Mouse (Mus musculus): ENCODE data around the gene a. TPM values are rescaled to one million over a fixed set of nuclear protein-coding genes. Genes with fewer than 3 reads are reported as not detected.
A peak's percentile ranks its signal among the peaks of the same experiment; 100 is the strongest.

Gene a
- 3.8 TPM in 1 of 2 replicates, not detected in the other for polyA plus RNA-seq (2014; fragmentation: Nextera tagmentation; extraction: Ambion mirVana)

- peak within 1 kb of the TSS; percentile 98 for H3K4me3 ChIP-seq (replicated peaks; ENCODE audit: low read depth, low read length)
- peak within 1 kb of the TSS; percentile 88 for H3K9ac ChIP-seq (replicated peaks; ENCODE audit: low read length)
- no peaks in the 10 kb centered on the region for H3K27me3 ChIP-seq (ENCODE audit: control insufficient read depth, insufficient read depth, low read length)
- peaks cover 31% of the 10 kb centered on the region for H3K4me1 ChIP-seq (ENCODE audit: control insufficient read depth, insufficient read depth, low read length)
- ATAC-seq (ENCODE audit: low FRiP score, low TSS enrichment) (peak; percentile 95), DNase-seq (peak; percentile 98)
- H3K9me3 ChIP-seq (ENCODE audit: control insufficient read depth, low read length) = no peaks in the 10 kb centered on the region
- H3K27ac ChIP-seq (replicated peaks; ENCODE audit: low read depth, low read length) = peak within 1 kb of the TSS; percentile 99
- under 1% methylated on average over 82 of the region's 89 CpGs for WGBS
- peak within 1 kb of the TSS; percentile 69 for H3K4me2 ChIP-seq (ENCODE audit: low read length)
- no peaks in the 10 kb centered on the region for H3K36me3 ChIP-seq (ENCODE audit: control insufficient read depth, insufficient read depth, low read length)
Observed at GRCm38 (mm10) chr2:154790656-154791483, at the start of gene a, which contains the start of gene Raly. TSS of gene a (plus strand) at chr2:154791402. TSS of gene Raly (plus strand) at chr2:154791096.

- ATAC-seq (ENCODE audit: low FRiP score, low TSS enrichment) = no peak
- 76% methylated on average over 10 of the region's 10 CpGs for WGBS
- H3K4me3 ChIP-seq (replicated peaks; ENCODE audit: low read depth, low read length) = no peak overlapping the region
- H3K4me1 ChIP-seq (ENCODE audit: control insufficient read depth, insufficient read depth, low read length) = no peaks in the 10 kb centered on the region
- no peak overlapping the region for H3K27ac ChIP-seq (replicated peaks; ENCODE audit: low read depth, low read length)
- no peaks in the 10 kb centered on the region for H3K36me3 ChIP-seq (ENCODE audit: control insufficient read depth, insufficient read depth, low read length)
- no peak overlapping the region for H3K9ac ChIP-seq (replicated peaks; ENCODE audit: low read length)
- DNase-seq = no peak
- H3K27me3 ChIP-seq (ENCODE audit: control insufficient read depth, insufficient read depth, low read length) = no peaks in the 10 kb centered on the region
- H3K9me3 ChIP-seq (ENCODE audit: control insufficient read depth, low read length) = no peaks in the 10 kb centered on the region
- no peak overlapping the region for H3K4me2 ChIP-seq (ENCODE audit: low read length)
Observed at GRCm38 (mm10) chr2:154742911-154743819, 48.0 kb upstream of the a start.

DNA sequence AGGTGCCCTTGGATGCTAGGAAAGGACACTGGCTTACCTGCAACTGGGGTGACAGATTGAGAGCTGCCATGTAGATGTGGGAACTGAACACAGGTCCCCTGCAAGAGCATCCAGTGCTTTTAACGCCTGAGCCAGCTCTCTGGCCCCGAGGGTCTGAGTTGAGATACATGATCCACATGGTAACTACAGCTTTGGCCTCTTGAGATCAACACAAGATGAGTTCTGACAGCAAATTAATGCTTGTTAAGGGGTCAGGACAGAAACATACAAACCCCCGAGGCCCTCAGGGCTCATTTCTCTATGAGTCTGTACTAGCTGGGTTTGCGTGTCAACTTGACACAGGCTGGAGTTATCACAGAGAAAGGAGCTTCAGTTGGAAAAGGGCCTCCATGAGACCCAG lies 47.3 kb upstream of the a start:
- no peak for DNase-seq
- WGBS = 76% methylated on average over 4 of the region's 4 CpGs
- H3K9ac ChIP-seq (replicated peaks; ENCODE audit: low read length) = no peak overlapping the region
- no peaks in the 10 kb centered on the region for H3K27me3 ChIP-seq (ENCODE audit: control insufficient read depth, insufficient read depth, low read length)
- H3K36me3 ChIP-seq (ENCODE audit: control insufficient read depth, insufficient read depth, low read length) = no peaks in the 10 kb centered on the region
- no peak overlapping the region for H3K4me3 ChIP-seq (replicated peaks; ENCODE audit: low read depth, low read length)
- no peak for ATAC-seq (ENCODE audit: low FRiP score, low TSS enrichment)
- H3K9me3 ChIP-seq (ENCODE audit: control insufficient read depth, low read length) = no peaks in the 10 kb centered on the region
- H3K4me1 ChIP-seq (ENCODE audit: control insufficient read depth, insufficient read depth, low read length) = no peaks in the 10 kb centered on the region
- no peak overlapping the region for H3K27ac ChIP-seq (replicated peaks; ENCODE audit: low read depth, low read length)
- H3K4me2 ChIP-seq (ENCODE audit: low read length) = no peak overlapping the region

DNA sequence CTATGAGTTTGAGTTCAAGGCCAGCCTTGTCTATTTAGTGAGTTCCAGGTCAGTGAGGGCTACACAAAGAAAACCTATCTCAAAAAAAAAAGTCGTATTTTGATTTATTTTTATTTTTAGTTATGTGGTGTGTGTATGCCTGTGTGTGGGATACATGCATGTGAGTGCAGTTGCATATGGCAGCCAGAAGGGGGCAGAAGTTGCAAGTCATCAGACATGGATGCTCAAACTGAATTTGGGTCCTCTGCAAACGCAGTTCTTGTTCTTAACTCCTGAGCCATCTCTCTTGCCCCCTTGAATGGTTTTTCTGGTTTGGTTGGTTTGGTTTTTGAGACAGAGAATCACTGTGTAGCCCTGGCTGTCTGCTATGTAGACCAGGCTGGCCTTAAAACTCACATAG lies 42.8 kb upstream of the a start:
- no peak overlapping the region for H3K4me2 ChIP-seq (ENCODE audit: low read length)
- DNase-seq (no peak), ATAC-seq (ENCODE audit: low FRiP score, low TSS enrichment) (no peak)
- no peak overlapping the region for H3K4me3 ChIP-seq (replicated peaks; ENCODE audit: low read depth, low read length)
- no peak overlapping the region for H3K9ac ChIP-seq (replicated peaks; ENCODE audit: low read length)
- H3K4me1 ChIP-seq (ENCODE audit: control insufficient read depth, insufficient read depth, low read length) = 0 out of 2 replicates have a peak, but pooled peaks cover 6% of the 10 kb centered on the region
- no peaks in the 10 kb centered on the region for H3K9me3 ChIP-seq (ENCODE audit: control insufficient read depth, low read length)
- H3K27me3 ChIP-seq (ENCODE audit: control insufficient read depth, insufficient read depth, low read length) = no peaks in the 10 kb centered on the region
- no peaks in the 10 kb centered on the region for H3K36me3 ChIP-seq (ENCODE audit: control insufficient read depth, insufficient read depth, low read length)
- no peak overlapping the region for H3K27ac ChIP-seq (replicated peaks; ENCODE audit: low read depth, low read length)
- WGBS = 86% methylated on average over 2 of the region's 2 CpGs

DNA sequence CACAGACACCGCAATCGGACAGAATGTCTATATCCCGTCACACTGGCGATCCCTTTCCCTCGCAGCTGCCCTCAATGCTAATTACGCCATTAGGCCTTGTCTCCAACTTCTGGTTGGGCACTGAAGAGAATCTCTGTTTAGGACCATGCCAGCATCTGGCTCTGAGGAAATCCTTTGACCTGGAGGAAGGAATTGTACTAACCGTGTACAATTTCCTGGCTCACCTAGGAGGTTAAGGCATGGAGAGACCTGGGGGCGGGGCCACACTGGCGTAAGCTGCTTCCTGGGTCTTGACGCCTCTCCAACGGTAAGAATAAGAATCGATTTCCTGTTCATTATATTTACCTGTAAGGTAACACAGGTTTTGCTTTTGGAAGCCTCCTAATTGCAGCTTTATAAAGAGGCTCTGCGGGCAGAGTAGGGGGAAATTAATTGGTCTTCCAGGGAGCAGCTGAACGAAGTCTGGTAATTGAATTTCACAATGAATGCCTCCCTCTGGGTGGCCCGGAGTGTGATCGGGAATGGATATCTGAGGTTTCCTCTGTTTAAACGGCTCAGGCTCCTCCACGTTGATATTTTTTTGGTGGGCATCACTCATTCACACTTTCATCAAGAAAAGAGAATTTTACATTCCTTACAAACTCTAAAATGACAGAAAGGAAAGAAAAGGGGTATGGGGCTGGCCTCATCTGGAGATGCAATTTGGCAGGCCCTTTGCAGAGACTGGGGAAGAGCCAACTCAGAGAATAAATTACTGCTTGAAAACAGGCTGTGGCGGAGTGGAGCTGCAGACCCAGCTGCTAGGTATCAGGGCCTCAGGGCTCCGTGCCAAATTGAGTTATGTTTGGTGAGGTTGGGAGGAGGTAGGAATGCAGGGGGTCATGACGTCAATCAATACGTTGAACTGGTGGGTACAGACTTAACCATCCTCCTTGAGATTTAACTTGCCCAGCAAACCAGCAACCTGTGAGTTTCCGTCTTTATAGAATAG lies 41.9 kb upstream of the a start:
- Histone ChIP-seq H3K27me3 (ENCODE audit: control insufficient read depth, insufficient read depth, low read length) (no peaks in the 10 kb centered on the region), H3K4me1 (ENCODE audit: control insufficient read depth, insufficient read depth, low read length) (0 out of 2 replicates have a peak, but pooled peaks cover 6% of the 10 kb centered on the region), H3K36me3 (ENCODE audit: control insufficient read depth, insufficient read depth, low read length) (no peaks in the 10 kb centered on the region), H3K4me2 (ENCODE audit: low read length) (peak overlapping the region; percentile 22), H3K9me3 (ENCODE audit: control insufficient read depth, low read length) (no peaks in the 10 kb centered on the region), H3K4me3 (replicated peaks; ENCODE audit: low read depth, low read length) (no peak overlapping the region), H3K9ac (replicated peaks; ENCODE audit: low read length) (no peak overlapping the region), H3K27ac (replicated peaks; ENCODE audit: low read depth, low read length) (peak overlapping the region; percentile 65)
- peak; percentile 80 for DNase-seq
- peak; percentile 57; the same call in 1 of the 2 replicates for ATAC-seq (ENCODE audit: low FRiP score, low TSS enrichment)
- WGBS = 56% methylated on average over 23 of the region's 23 CpGs

DNA sequence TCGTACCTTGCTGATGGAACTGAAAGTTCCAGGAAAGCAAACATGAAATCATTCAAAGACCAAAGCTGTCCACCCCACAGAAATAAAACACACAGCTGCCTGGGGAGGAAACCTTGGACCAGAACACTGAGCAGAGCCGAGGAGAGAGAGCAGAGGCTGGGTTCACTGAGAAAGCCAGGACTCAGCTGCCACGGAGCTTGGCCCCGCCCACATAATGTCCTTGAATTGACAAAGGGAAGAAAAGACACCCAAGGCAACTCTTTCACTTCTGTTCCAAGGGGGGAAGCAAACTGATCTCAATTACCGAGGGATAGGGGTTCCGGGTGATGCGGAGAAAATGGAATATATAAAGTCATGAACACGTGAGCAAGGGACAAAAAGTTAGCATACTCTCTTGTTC lies 39.3 kb upstream of the a start:
- no peak for ATAC-seq (ENCODE audit: low FRiP score, low TSS enrichment)
- no peak for DNase-seq
- H3K9ac ChIP-seq (replicated peaks; ENCODE audit: low read length) = no peak overlapping the region
- 53% methylated on average over 8 of the region's 8 CpGs for WGBS
- H3K4me2 ChIP-seq (ENCODE audit: low read length) = no peak overlapping the region
- H3K27me3 ChIP-seq (ENCODE audit: control insufficient read depth, insufficient read depth, low read length) = no peaks in the 10 kb centered on the region
- H3K9me3 ChIP-seq (ENCODE audit: control insufficient read depth, low read length) = no peaks in the 10 kb centered on the region
- H3K4me1 ChIP-seq (ENCODE audit: control insufficient read depth, insufficient read depth, low read length) = 0 out of 2 replicates have a peak, but pooled peaks cover 6% of the 10 kb centered on the region
- no peak overlapping the region for H3K27ac ChIP-seq (replicated peaks; ENCODE audit: low read depth, low read length)
- H3K36me3 ChIP-seq (ENCODE audit: control insufficient read depth, insufficient read depth, low read length) = no peaks in the 10 kb centered on the region
- no peak overlapping the region for H3K4me3 ChIP-seq (replicated peaks; ENCODE audit: low read depth, low read length)

GRCm38 (mm10) chr2:154754068-154754560 lies 37.1 kb upstream of the a start:
- ATAC-seq (ENCODE audit: low FRiP score, low TSS enrichment) (no peak), DNase-seq (no peak)
- Histone ChIP-seq H3K9me3 (ENCODE audit: control insufficient read depth, low read length) (no peaks in the 10 kb centered on the region), H3K27me3 (ENCODE audit: control insufficient read depth, insufficient read depth, low read length) (no peaks in the 10 kb centered on the region), H3K36me3 (ENCODE audit: control insufficient read depth, insufficient read depth, low read length) (no peaks in the 10 kb centered on the region), H3K4me3 (replicated peaks; ENCODE audit: low read depth, low read length) (no peak overlapping the region), H3K4me1 (ENCODE audit: control insufficient read depth, insufficient read depth, low read length) (0 out of 2 replicates have a peak, but pooled peaks cover 6% of the 10 kb centered on the region), H3K9ac (replicated peaks; ENCODE audit: low read length) (no peak overlapping the region), H3K27ac (replicated peaks; ENCODE audit: low read depth, low read length) (no peak overlapping the region), H3K4me2 (ENCODE audit: low read length) (no peak overlapping the region)
- WGBS = 91% methylated on average over 2 of the region's 2 CpGs

DNA sequence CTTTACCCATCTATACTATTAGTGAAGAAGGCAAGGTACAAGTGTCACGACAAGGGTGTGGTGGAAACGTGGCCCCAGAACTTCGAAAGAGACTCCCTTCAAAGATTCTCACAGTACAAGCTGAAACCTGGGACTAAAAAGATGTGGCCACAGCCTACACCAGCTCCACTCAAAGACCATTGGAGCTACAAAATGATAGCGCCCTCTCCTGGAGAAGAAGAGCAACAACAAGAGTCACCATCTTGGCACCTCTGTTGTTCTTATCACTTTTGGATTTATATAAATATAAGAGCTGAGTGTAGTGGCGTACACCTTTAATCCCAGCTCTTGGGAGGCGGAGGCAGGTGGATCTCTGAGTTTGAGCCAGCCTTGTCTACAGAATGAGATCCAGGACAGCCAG lies 35.4 kb upstream of the a start:
- Histone ChIP-seq H3K36me3 (ENCODE audit: control insufficient read depth, insufficient read depth, low read length) (no peaks in the 10 kb centered on the region), H3K4me2 (ENCODE audit: low read length) (no peak overlapping the region), H3K9me3 (ENCODE audit: control insufficient read depth, low read length) (no peaks in the 10 kb centered on the region), H3K4me1 (ENCODE audit: control insufficient read depth, insufficient read depth, low read length) (no peaks in the 10 kb centered on the region), H3K9ac (replicated peaks; ENCODE audit: low read length) (no peak overlapping the region), H3K27ac (replicated peaks; ENCODE audit: low read depth, low read length) (no peak overlapping the region), H3K4me3 (replicated peaks; ENCODE audit: low read depth, low read length) (no peak overlapping the region), H3K27me3 (ENCODE audit: control insufficient read depth, insufficient read depth, low read length) (no peaks in the 10 kb centered on the region)
- 61% methylated on average over 6 of the region's 6 CpGs for WGBS
- ATAC-seq (ENCODE audit: low FRiP score, low TSS enrichment) (no peak), DNase-seq (no peak)

All from midbrain, embryonic 14.5 days (tissue).